Mouse (Mus musculus) MEL (cell line): Measurements from ENCODE around the gene Mfsd13b.

Source experiments
- CTCF ChIP-seq, 3 experiments: IDR thresholded peaks in 2 of 3; conservative IDR thresholded peaks in 1 of 3; 2 replicates each; pipeline ENCODE4 v1.5.1; 2011 to 2012; ENCODE audit warnings: low read length in 3 of 3, low read depth in 2 of 3, mild to moderate bottlenecking in 2 of 3, improper control_type of control experiment in 1 of 3, inconsistent platforms in 1 of 3, mixed read lengths in 1 of 3, moderate library complexity in 1 of 3; ENCODE audit not compliant: control insufficient read depth in 1 of 3, insufficient read depth in 1 of 3, poor library complexity in 1 of 3, severe bottlenecking in 1 of 3
- EP300 ChIP-seq, 2 experiments: IDR thresholded peaks; 2 replicates each; pipeline ENCODE4 v1.6.1; 2011; ENCODE audit warnings: improper control_type of control experiment in 2 of 2, low read length in 2 of 2, low read depth in 1 of 2, mild to moderate bottlenecking in 1 of 2
- GATA1 ChIP-seq: IDR thresholded peaks from 2 replicates; pipeline ENCODE4 v1.6.1; 2011; ENCODE audit warnings: low read depth, low read length, improper control_type of control experiment
- POLR2AphosphoS2 ChIP-seq: IDR thresholded peaks from 2 replicates; pipeline ENCODE4 v1.6.1; 2011; ENCODE audit warnings: low read length, improper control_type of control experiment
- RAD21 ChIP-seq: IDR thresholded peaks from 2 replicates; pipeline ENCODE4 v1.6.1; 2011; ENCODE audit warnings: mild to moderate bottlenecking, low read depth, low read length, improper control_type of control experiment
- RCOR1 ChIP-seq: IDR thresholded peaks from 2 replicates; pipeline ENCODE4 v1.6.1; 2012; ENCODE audit warnings: low read depth, mild to moderate bottlenecking, inconsistent platforms, low read length, improper control_type of control experiment
- TAL1 ChIP-seq: IDR thresholded peaks from 2 replicates; pipeline ENCODE4 v1.6.1; 2012; ENCODE audit warnings: mild to moderate bottlenecking, inconsistent platforms, low read length, moderate library complexity, mixed read lengths
- USF2 ChIP-seq, 2 experiments: IDR thresholded peaks; 2 replicates each; pipeline ENCODE4 v1.6.1; 2011 to 2012; ENCODE audit warnings: improper control_type of control experiment in 2 of 2, low read length in 2 of 2, borderline replicate concordance in 1 of 2, inconsistent platforms in 1 of 2, low read depth in 1 of 2, mild to moderate bottlenecking in 1 of 2; ENCODE audit not compliant: insufficient read depth in 1 of 2
- ZMIZ1 ChIP-seq: IDR thresholded peaks from 2 replicates; pipeline ENCODE4 v1.6.1; 2012; ENCODE audit warnings: low read depth, mild to moderate bottlenecking, inconsistent platforms, low read length, improper control_type of control experiment, moderate library complexity

GRCm38 (mm10) chr7:120999021-120999530 lies 16.8 kb downstream of the Mfsd13b start:
- TF ChIP-seq USF2 (IDR thresholded peaks at IDR 0.05; ENCODE audit: borderline replicate concordance in 1 of 2, insufficient read depth in 1 of 2, low read depth in 1 of 2, low read length in 2 of 2): no peak
- TF ChIP-seq POLR2AphosphoS2: no peak
- no peak for TF ChIP-seq EP300 (IDR thresholded peaks at IDR 0.05; ENCODE audit: low read depth in 1 of 2, low read length in 2 of 2)
- no peak for TF ChIP-seq ZMIZ1
- TF ChIP-seq CTCF (IDR thresholded peaks at IDR 0.05 in 2 of 3, conservative IDR thresholded peaks at IDR 0.05 in 1 of 3; ENCODE audit: control insufficient read depth in 1 of 3, insufficient read depth in 1 of 3, low read depth in 2 of 3, low read length in 3 of 3, poor library complexity in 1 of 3, severe bottlenecking in 1 of 3): no peak
- TF ChIP-seq RAD21: no peak
- no peak for TF ChIP-seq TAL1
- TF ChIP-seq RCOR1: no peak
- no peak for TF ChIP-seq GATA1
